Mouse (Mus musculus): ENCODE results near the gene Gm10663. TPM values are rescaled to one million over a fixed set of nuclear protein-coding genes. Genes with fewer than 3 reads are reported as not detected.

Gm10663 gene
- polyA plus RNA-seq, 1 experiment from 2014 or later, result not detected

DNA sequence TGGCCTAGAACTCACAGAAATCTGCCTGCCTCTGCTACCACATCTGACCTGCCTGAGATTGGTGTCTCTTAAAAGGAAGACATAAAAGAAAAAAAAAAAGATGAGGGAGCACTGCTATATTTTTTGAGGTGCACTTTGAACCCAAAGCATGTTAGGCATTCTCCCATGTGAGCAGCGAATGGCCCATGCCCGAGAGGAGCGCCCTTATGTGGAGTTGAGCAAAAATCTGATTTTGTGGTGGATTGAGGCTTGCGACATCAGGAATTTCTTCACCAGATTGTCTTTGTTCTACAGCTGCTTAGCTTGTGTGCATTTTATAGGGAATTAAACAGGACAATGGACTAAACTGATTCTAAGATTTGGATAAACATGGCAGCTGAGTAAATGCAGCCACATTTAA is 27.6 kb upstream of the Gm10663 start:
- no peaks in the 10 kb centered on the region for H3K9me3 ChIP-seq (ENCODE audit: control insufficient read depth, low read length)
- H3K36me3 ChIP-seq (ENCODE audit: control insufficient read depth, insufficient read depth, low read length), result no peaks in the 10 kb centered on the region
- no peak overlapping the region for H3K4me2 ChIP-seq (ENCODE audit: low read depth, low read length)
- H3K4me3 ChIP-seq (ENCODE audit: low read length), result no peak overlapping the region
- 92% methylated on average over 4 of the region's 4 CpGs for WGBS
- H3K9ac ChIP-seq (ENCODE audit: low read length), result no peak overlapping the region
- H3K27ac ChIP-seq (ENCODE audit: low read length), result no peak overlapping the region
- H3K27me3 ChIP-seq (ENCODE audit: control insufficient read depth, insufficient read depth, low read depth, low read length), result no peaks in the 10 kb centered on the region
- ATAC-seq (ENCODE audit: low read depth), result no peak
- no peaks in the 10 kb centered on the region for H3K4me1 ChIP-seq (replicated peaks; ENCODE audit: control insufficient read depth, insufficient read depth, low read length)

GRCm38 (mm10) chr8:65047801-65048200 is 27.0 kb upstream of the Gm10663 start:
- H3K4me2 ChIP-seq (ENCODE audit: low read depth, low read length), result no peak overlapping the region
- H3K36me3 ChIP-seq (ENCODE audit: control insufficient read depth, insufficient read depth, low read length), result no peaks in the 10 kb centered on the region
- no peak overlapping the region for H3K4me3 ChIP-seq (ENCODE audit: low read length)
- 88% methylated on average over 4 of the region's 4 CpGs for WGBS
- H3K27me3 ChIP-seq (ENCODE audit: control insufficient read depth, insufficient read depth, low read depth, low read length), result no peaks in the 10 kb centered on the region
- no peaks in the 10 kb centered on the region for H3K4me1 ChIP-seq (replicated peaks; ENCODE audit: control insufficient read depth, insufficient read depth, low read length)
- no peaks in the 10 kb centered on the region for H3K9me3 ChIP-seq (ENCODE audit: control insufficient read depth, low read length)
- no peak overlapping the region for H3K27ac ChIP-seq (ENCODE audit: low read length)
- no peak overlapping the region for H3K9ac ChIP-seq (ENCODE audit: low read length)
- ATAC-seq (ENCODE audit: low read depth), result no peak

DNA sequence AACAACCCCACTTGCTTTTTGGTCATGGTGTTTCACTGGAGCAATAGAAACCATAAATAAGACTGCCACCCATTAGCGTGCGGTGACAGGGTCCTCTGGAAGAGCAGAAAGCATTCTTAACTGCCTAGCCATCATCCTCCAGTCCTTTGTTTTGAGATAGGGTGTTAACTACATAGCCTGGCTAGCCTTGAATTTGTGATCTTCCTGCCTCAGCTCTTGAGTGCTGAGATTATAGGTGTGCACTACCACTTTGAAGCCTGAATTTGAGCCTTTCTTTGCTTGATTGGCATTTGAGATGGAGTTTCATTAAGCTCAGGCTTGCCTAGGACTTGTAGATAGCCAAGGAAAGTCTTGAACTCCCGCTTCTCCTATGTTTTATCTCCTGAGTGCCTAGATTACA is 21.3 kb upstream of the Gm10663 start:
- WGBS, result 97% methylated on average over 3 of the region's 3 CpGs

GRCm38 (mm10) chr8:65053968-65054367 is 20.9 kb upstream of the Gm10663 start:
- 71% methylated on average over 5 of the region's 5 CpGs for WGBS
- ATAC-seq (ENCODE audit: low read depth), result no peak
- no peaks in the 10 kb centered on the region for H3K9me3 ChIP-seq (ENCODE audit: control insufficient read depth, low read length)
- H3K4me2 ChIP-seq (ENCODE audit: low read depth, low read length), result no peak overlapping the region
- no peaks in the 10 kb centered on the region for H3K27me3 ChIP-seq (ENCODE audit: control insufficient read depth, insufficient read depth, low read depth, low read length)
- H3K4me3 ChIP-seq (ENCODE audit: low read length), result no peak overlapping the region
- no peak overlapping the region for H3K9ac ChIP-seq (ENCODE audit: low read length)
- no peak overlapping the region for H3K27ac ChIP-seq (ENCODE audit: low read length)
- no peaks in the 10 kb centered on the region for H3K4me1 ChIP-seq (replicated peaks; ENCODE audit: control insufficient read depth, insufficient read depth, low read length)
- no peaks in the 10 kb centered on the region for H3K36me3 ChIP-seq (ENCODE audit: control insufficient read depth, insufficient read depth, low read length)

More for the DNA sequence above, 21.3 kb upstream of the Gm10663 start:
- Histone ChIP-seq H3K27me3 (ENCODE audit: control insufficient read depth, insufficient read depth, low read depth, low read length) (no peaks in the 10 kb centered on the region), H3K9me3 (ENCODE audit: control insufficient read depth, low read length) (no peaks in the 10 kb centered on the region), H3K27ac (ENCODE audit: low read length) (no peak overlapping the region), H3K4me3 (ENCODE audit: low read length) (no peak overlapping the region), H3K36me3 (ENCODE audit: control insufficient read depth, insufficient read depth, low read length) (no peaks in the 10 kb centered on the region), H3K4me2 (ENCODE audit: low read depth, low read length) (no peak overlapping the region), H3K4me1 (replicated peaks; ENCODE audit: control insufficient read depth, insufficient read depth, low read length) (no peaks in the 10 kb centered on the region), H3K9ac (ENCODE audit: low read length) (no peak overlapping the region)
- no peak for ATAC-seq (ENCODE audit: low read depth)

DNA sequence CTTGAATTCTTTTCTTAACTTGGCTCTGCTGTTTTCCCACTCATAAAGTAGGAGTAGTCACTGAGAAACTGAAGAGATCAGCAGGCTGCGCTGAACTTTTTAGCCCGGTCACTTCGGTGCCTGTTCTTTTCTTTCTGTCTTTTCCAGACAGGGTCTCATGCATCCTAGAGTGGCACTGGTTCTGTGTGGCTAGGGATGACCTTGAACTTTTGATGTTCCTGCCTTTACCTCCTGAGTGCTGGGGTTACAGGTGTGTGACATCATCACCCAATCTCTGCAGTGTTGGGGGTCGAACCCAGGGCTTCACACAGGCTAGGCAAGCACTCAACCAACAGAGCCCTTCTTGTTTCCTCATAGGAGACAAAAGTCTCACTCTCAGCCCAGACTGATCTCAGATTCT is 18.1 kb upstream of the Gm10663 start:
- H3K4me3 ChIP-seq (ENCODE audit: low read length), result no peak overlapping the region
- WGBS, result 86% methylated on average over 4 of the region's 4 CpGs

DNA sequence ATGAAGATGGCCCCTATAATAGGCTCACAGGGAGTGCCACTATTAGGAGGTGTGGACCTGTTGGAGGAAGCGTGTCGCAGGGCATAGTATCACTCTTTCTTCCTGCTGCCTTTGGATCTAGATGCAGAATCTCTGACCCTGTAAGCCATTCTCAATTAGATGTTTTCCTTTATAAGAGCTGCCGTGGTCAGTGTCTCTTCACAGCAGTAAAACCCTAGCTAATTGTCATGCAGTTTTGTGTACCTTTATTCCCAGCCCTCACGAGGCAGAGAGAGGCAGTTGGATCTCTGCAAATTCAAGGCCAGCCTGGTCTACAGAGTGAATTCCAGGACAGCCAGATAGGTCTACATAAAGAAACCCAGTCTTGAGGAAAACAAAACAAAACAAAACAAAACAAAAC is 12.6 kb upstream of the Gm10663 start:
- no peaks in the 10 kb centered on the region for H3K9me3 ChIP-seq (ENCODE audit: control insufficient read depth, low read length)
- 81% methylated on average over 4 of the region's 4 CpGs for WGBS
- no peak for ATAC-seq (ENCODE audit: low read depth)
- H3K4me2 ChIP-seq (ENCODE audit: low read depth, low read length), result no peak overlapping the region
- no peak overlapping the region for H3K9ac ChIP-seq (ENCODE audit: low read length)
- no peaks in the 10 kb centered on the region for H3K4me1 ChIP-seq (replicated peaks; ENCODE audit: control insufficient read depth, insufficient read depth, low read length)
- H3K27ac ChIP-seq (ENCODE audit: low read length), result no peak overlapping the region
- H3K4me3 ChIP-seq (ENCODE audit: low read length), result no peak overlapping the region
- no peaks in the 10 kb centered on the region for H3K36me3 ChIP-seq (ENCODE audit: control insufficient read depth, insufficient read depth, low read length)
- H3K27me3 ChIP-seq (ENCODE audit: control insufficient read depth, insufficient read depth, low read depth, low read length), result no peaks in the 10 kb centered on the region

More for the DNA sequence above, 18.1 kb upstream of the Gm10663 start:
- H3K4me2 ChIP-seq (ENCODE audit: low read depth, low read length), result no peak overlapping the region
- H3K4me1 ChIP-seq (replicated peaks; ENCODE audit: control insufficient read depth, insufficient read depth, low read length), result no peaks in the 10 kb centered on the region
- H3K27me3 ChIP-seq (ENCODE audit: control insufficient read depth, insufficient read depth, low read depth, low read length), result no peaks in the 10 kb centered on the region
- no peaks in the 10 kb centered on the region for H3K36me3 ChIP-seq (ENCODE audit: control insufficient read depth, insufficient read depth, low read length)
- H3K27ac ChIP-seq (ENCODE audit: low read length), result no peak overlapping the region
- H3K9me3 ChIP-seq (ENCODE audit: control insufficient read depth, low read length), result no peaks in the 10 kb centered on the region
- ATAC-seq (ENCODE audit: low read depth), result no peak
- H3K9ac ChIP-seq (ENCODE audit: low read length), result no peak overlapping the region

- H3K27ac ChIP-seq (ENCODE audit: low read length), result no peak overlapping the region
- no peak overlapping the region for H3K4me3 ChIP-seq (ENCODE audit: low read length)
- no peaks in the 10 kb centered on the region for H3K27me3 ChIP-seq (ENCODE audit: control insufficient read depth, insufficient read depth, low read depth, low read length)
- no peaks in the 10 kb centered on the region for H3K9me3 ChIP-seq (ENCODE audit: control insufficient read depth, low read length)
- no peak overlapping the region for H3K9ac ChIP-seq (ENCODE audit: low read length)
- H3K36me3 ChIP-seq (ENCODE audit: control insufficient read depth, insufficient read depth, low read length), result no peaks in the 10 kb centered on the region
- 59% methylated on average over 2 of the region's 2 CpGs for WGBS
- no peak overlapping the region for H3K4me2 ChIP-seq (ENCODE audit: low read depth, low read length)
- ATAC-seq (ENCODE audit: low read depth), result no peak
- no peaks in the 10 kb centered on the region for H3K4me1 ChIP-seq (replicated peaks; ENCODE audit: control insufficient read depth, insufficient read depth, low read length)
These were observed 10.8 kb upstream of the Gm10663 start for GRCm38 (mm10) chr8:65064071-65064470.

GRCm38 (mm10) chr8:65065622-65066021 is 9.2 kb upstream of the Gm10663 start:
- H3K9me3 ChIP-seq (ENCODE audit: control insufficient read depth, low read length), result no peaks in the 10 kb centered on the region
- no peaks in the 10 kb centered on the region for H3K27me3 ChIP-seq (ENCODE audit: control insufficient read depth, insufficient read depth, low read depth, low read length)
- H3K4me2 ChIP-seq (ENCODE audit: low read depth, low read length), result no peak overlapping the region
- H3K4me3 ChIP-seq (ENCODE audit: low read length), result no peak overlapping the region
- no peaks in the 10 kb centered on the region for H3K36me3 ChIP-seq (ENCODE audit: control insufficient read depth, insufficient read depth, low read length)
- no peak overlapping the region for H3K27ac ChIP-seq (ENCODE audit: low read length)
- 93% methylated on average over 3 of the region's 3 CpGs for WGBS
- no peak for ATAC-seq (ENCODE audit: low read depth)
- H3K9ac ChIP-seq (ENCODE audit: low read length), result no peak overlapping the region
- H3K4me1 ChIP-seq (replicated peaks; ENCODE audit: control insufficient read depth, insufficient read depth, low read length), result no peaks in the 10 kb centered on the region

DNA sequence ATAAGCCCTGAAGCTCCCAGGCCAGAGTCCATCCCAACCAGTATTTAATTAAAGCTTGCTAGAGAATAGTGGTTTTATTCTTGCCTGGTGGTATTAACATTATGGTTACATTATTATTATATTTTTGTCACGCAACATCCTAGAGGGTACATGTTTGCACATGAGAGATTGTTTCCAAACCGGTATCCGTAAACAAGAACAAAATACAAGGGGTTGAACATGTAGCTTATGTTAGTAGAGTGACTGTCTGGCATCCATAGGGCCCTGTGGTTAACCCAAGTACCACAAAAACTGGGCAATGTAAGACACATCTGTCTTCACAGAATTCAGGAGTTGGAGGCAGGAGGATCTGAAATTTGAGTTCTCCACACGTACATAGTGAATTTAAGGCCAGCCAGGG is 7.8 kb upstream of the Gm10663 start:
- Histone ChIP-seq H3K9me3 (ENCODE audit: control insufficient read depth, low read length) (no peaks in the 10 kb centered on the region), H3K27me3 (ENCODE audit: control insufficient read depth, insufficient read depth, low read depth, low read length) (no peaks in the 10 kb centered on the region), H3K36me3 (ENCODE audit: control insufficient read depth, insufficient read depth, low read length) (no peaks in the 10 kb centered on the region), H3K27ac (ENCODE audit: low read length) (no peak overlapping the region), H3K4me3 (ENCODE audit: low read length) (no peak overlapping the region), H3K9ac (ENCODE audit: low read length) (no peak overlapping the region), H3K4me1 (replicated peaks; ENCODE audit: control insufficient read depth, insufficient read depth, low read length) (no peaks in the 10 kb centered on the region), H3K4me2 (ENCODE audit: low read depth, low read length) (no peak overlapping the region)
- ATAC-seq (ENCODE audit: low read depth), result no peak
- WGBS, result 89% methylated on average over 4 of the region's 4 CpGs
